Mouse (Mus musculus) heart, adult 8-10 months (tissue): ENCODE measurements around the gene Mrps7. TPM values are rescaled to one million over a fixed set of nuclear protein-coding genes. Genes with fewer than 3 reads are reported as not detected.
A peak's percentile ranks its signal among the peaks of the same experiment; 100 is the strongest.

Experiments used
- DNase-seq: peaks from one replicate; pipeline ENCODE4 v3.0.0; 2022; ENCODE audit warnings: low spot score
- total RNA-seq, 4 experiments: library from RNA; stranded (reverse); gene quantifications; 2 replicates each; pipeline ENCODE4 v1.2.4; 2022

Gene Mrps7
- total RNA-seq, 4 experiments from 2014 or later = 80.5 to 101 (median 85.0) TPM

GRCm38 (mm10) chr11:115608421-115609399, 5.0 kb downstream of the Mrps7 start:
- no peak for DNase-seq

GRCm38 (mm10) chr11:115609576-115609975, 5.9 kb downstream of the Mrps7 start:
- no peak for DNase-seq

GRCm38 (mm10) chr11:115611173-115611572, 7.4 kb downstream of the Mrps7 start:
- DNase-seq = no peak

- peak; percentile 77 for DNase-seq
Measured at GRCm38 (mm10) chr11:115612059-115612409, 8.3 kb downstream of the Mrps7 start.

- peak; percentile 94 for DNase-seq
Measured at GRCm38 (mm10) chr11:115612410-115613137, 8.8 kb downstream of the Mrps7 start, which contains the start of gene Mif4gd. TSS of gene Mif4gd (minus strand) at chr11:115612969.

- DNase-seq = no peak
Measured at GRCm38 (mm10) chr11:115613138-115613945, 9.6 kb downstream of the Mrps7 start.

- DNase-seq = no peak
Measured at GRCm38 (mm10) chr11:115614346-115615107, 10.8 kb downstream of the Mrps7 start.

- no peak for DNase-seq
Measured at GRCm38 (mm10) chr11:115615108-115615825, 11.5 kb downstream of the Mrps7 start.

- DNase-seq = no peak
Measured at GRCm38 (mm10) chr11:115615875-115616274, 12.2 kb downstream of the Mrps7 start.

GRCm38 (mm10) chr11:115616371-115616770, 12.6 kb downstream of the Mrps7 start:
- DNase-seq = no peak

GRCm38 (mm10) chr11:115616893-115617292, 13.2 kb downstream of the Mrps7 start:
- DNase-seq = no peak

- DNase-seq = no peak
Measured at GRCm38 (mm10) chr11:115618001-115618400, 14.3 kb downstream of the Mrps7 start.

- DNase-seq = no peak
Measured at GRCm38 (mm10) chr11:115618732-115619516, 15.2 kb downstream of the Mrps7 start.

GRCm38 (mm10) chr11:115619949-115620348, 16.2 kb downstream of the Mrps7 start:
- DNase-seq = no peak

- DNase-seq = no peak
Measured at GRCm38 (mm10) chr11:115623487-115624070, 19.9 kb downstream of the Mrps7 start.

GRCm38 (mm10) chr11:115625877-115626276, 22.2 kb downstream of the Mrps7 start:
- no peak for DNase-seq

- DNase-seq = no peak
Measured at GRCm38 (mm10) chr11:115626824-115627616, 23.3 kb downstream of the Mrps7 start.
